8 mouse cellular contexts compared by ENCODE assay signal in genomic region chr11:70605024-70605566, GRCm38 (mm10). TPM values are rescaled to one million over a fixed set of nuclear protein-coding genes. Genes with fewer than 3 reads are reported as not detected.
DNase-seq lines count a peak whose midpoint lies in the region; ATAC-seq and TF ChIP-seq lines count a peak whose summit lies in the region.

No protein-coding gene starts in this region.

- peak; percentile 95 for DNase-seq in heart, adult 11 months
- DNase-seq in induced T-regulatory cell, adult 2 months (ENCODE audit: low read depth) = peak; percentile 90
- DNase-seq in limb, embryonic 10.5 days (ENCODE audit: low spot score) = peak; percentile 74
- peak; percentile 73 for DNase-seq in neural tube, embryonic 10.5 days (ENCODE audit: extremely low spot score, low spot score)

- no peaks in the 10 kb centered on the region for H3K9me3 ChIP-seq in heart, embryonic 12.5 days (replicated peaks)
- no peaks in the 10 kb centered on the region for H3K9me3 ChIP-seq in limb, embryonic 10.5 days (replicated peaks)
- no peaks in the 10 kb centered on the region for H3K9me3 ChIP-seq in stomach, embryonic 15.5 days

- ATAC-seq in heart, embryonic 12.5 days (ENCODE audit: insufficient number of reproducible peaks, low FRiP score) = no peak
- peak; percentile 15; the same call in 1 of the 2 replicates for ATAC-seq in stomach, embryonic 15.5 days (ENCODE audit: insufficient read depth, low FRiP score, low read depth)

- H3K4me2 ChIP-seq in heart, embryonic 12.5 days = no peak overlapping the region
- H3K4me2 ChIP-seq in stomach, embryonic 15.5 days = no peak overlapping the region

- peaks cover 88% of the 10 kb centered on the region for H3K36me3 ChIP-seq in heart, embryonic 12.5 days
- H3K36me3 ChIP-seq in limb, embryonic 10.5 days = peaks cover 97% of the 10 kb centered on the region
- peaks cover 53% of the 10 kb centered on the region for H3K36me3 ChIP-seq in stomach, embryonic 15.5 days

- no peaks in the 10 kb centered on the region for H3K4me1 ChIP-seq in heart, embryonic 12.5 days (replicated peaks)
- peaks cover 9% of the 10 kb centered on the region for H3K4me1 ChIP-seq in bone marrow macrophage, adult 2 months (ENCODE audit: control insufficient read depth, insufficient read depth, low read length)
- H3K4me1 ChIP-seq in embryonic fibroblast, embryonic 13.5 days (ENCODE audit: control insufficient read depth, insufficient read depth, low read length) = no peaks in the 10 kb centered on the region
- no peaks in the 10 kb centered on the region for H3K4me1 ChIP-seq in limb, embryonic 10.5 days
- no peaks in the 10 kb centered on the region for H3K4me1 ChIP-seq in stomach, embryonic 15.5 days

- H3K9ac ChIP-seq in heart, embryonic 12.5 days = no peak overlapping the region
- H3K9ac ChIP-seq in stomach, embryonic 15.5 days = no peak overlapping the region

- peak; percentile 63 for TF ChIP-seq CTCF in bone marrow macrophage, adult 2 months (IDR thresholded peaks at IDR 0.05; ENCODE audit: low read depth, low read length)
- TF ChIP-seq CTCF in embryonic fibroblast, embryonic 13.5 days (IDR thresholded peaks at IDR 0.05; ENCODE audit: borderline replicate concordance, insufficient read depth, low read length) = peak; percentile 91

- 50% methylated on average over 14 of the region's 14 CpGs for WGBS in heart, embryonic 12.5 days
- WGBS in limb, embryonic 10.5 days = 67% methylated on average over 14 of the region's 14 CpGs
- 57% methylated on average over 14 of the region's 14 CpGs for WGBS in stomach, embryonic 15.5 days

- H3K4me3 ChIP-seq in heart, embryonic 12.5 days = no peak overlapping the region
- H3K4me3 ChIP-seq in bone marrow macrophage, adult 2 months (ENCODE audit: insufficient read depth, low read length) = no peak overlapping the region
- no peak overlapping the region for H3K4me3 ChIP-seq in embryonic fibroblast, embryonic 13.5 days (ENCODE audit: insufficient read depth, low read length)
- H3K4me3 ChIP-seq in limb, embryonic 10.5 days = no peak overlapping the region
- H3K4me3 ChIP-seq in stomach, embryonic 15.5 days (replicated peaks) = no peak overlapping the region

- no peak overlapping the region for H3K27ac ChIP-seq in heart, embryonic 12.5 days (ENCODE audit: poor library complexity, severe bottlenecking)
- no peak overlapping the region for H3K27ac ChIP-seq in bone marrow macrophage, adult 2 months (ENCODE audit: insufficient read depth, low read depth, low read length)
- H3K27ac ChIP-seq in embryonic fibroblast, embryonic 13.5 days (ENCODE audit: insufficient read depth, low read length) = no peak overlapping the region
- H3K27ac ChIP-seq in limb, embryonic 10.5 days = no peak overlapping the region
- H3K27ac ChIP-seq in stomach, embryonic 15.5 days = no peak overlapping the region

- H3K27me3 ChIP-seq in heart, embryonic 12.5 days (replicated peaks) = no peaks in the 10 kb centered on the region
- no peaks in the 10 kb centered on the region for H3K27me3 ChIP-seq in limb, embryonic 10.5 days (ENCODE audit: low read depth, poor library complexity, severe bottlenecking)
- H3K27me3 ChIP-seq in stomach, embryonic 15.5 days (replicated peaks) = no peaks in the 10 kb centered on the region

- no peak for TF ChIP-seq POLR2A in bone marrow macrophage, adult 2 months (IDR thresholded peaks at IDR 0.05; ENCODE audit: borderline replicate concordance, low read depth, low read length)
- TF ChIP-seq POLR2A in embryonic fibroblast, embryonic 13.5 days (IDR thresholded peaks at IDR 0.05; ENCODE audit: low read depth, low read length) = no peak

RNA-seq across cellular contexts. Expression of gene 4930544D05Rik, which starts 10.6 kb away (rescaled TPM):
- polyA plus RNA-seq in heart, embryonic 12.5 days (2016; fragmentation: Nextera tagmentation; extraction: Ambion mirVana) = not detected in 2 replicates
- polyA plus RNA-seq in bone marrow macrophage, adult 2 months (2012; ENCODE audit: insufficient read depth, insufficient read length, missing spikeins) = not detected in 2 replicates
- not detected in 2 replicates for polyA plus RNA-seq in embryonic fibroblast, embryonic 13.5 days (2011; ENCODE audit: insufficient read length, low read depth, missing spikeins)
- not detected in 2 replicates for polyA plus RNA-seq in limb, embryonic 10.5 days (2016; fragmentation: Nextera tagmentation; extraction: Ambion mirVana)
- 0.23 TPM in 1 of 2 replicates, not detected in the other for polyA plus RNA-seq in stomach, embryonic 15.5 days (2015; fragmentation: Nextera tagmentation; extraction: Ambion mirVana)

RNA-seq across cellular contexts. Expression of gene Chrne, which starts 13.9 kb away (rescaled TPM):
- 0.37 TPM in 1 of 2 replicates, not detected in the other for polyA plus RNA-seq in heart, embryonic 12.5 days (2016; fragmentation: Nextera tagmentation; extraction: Ambion mirVana)
- not detected in 2 replicates for polyA plus RNA-seq in bone marrow macrophage, adult 2 months (2012; ENCODE audit: insufficient read depth, insufficient read length, missing spikeins)
- not detected in 2 replicates for polyA plus RNA-seq in embryonic fibroblast, embryonic 13.5 days (2011; ENCODE audit: insufficient read length, low read depth, missing spikeins)
- not detected in 2 replicates for polyA plus RNA-seq in limb, embryonic 10.5 days (2016; fragmentation: Nextera tagmentation; extraction: Ambion mirVana)
- not detected in 2 replicates for polyA plus RNA-seq in stomach, embryonic 15.5 days (2015; fragmentation: Nextera tagmentation; extraction: Ambion mirVana)

RNA-seq across cellular contexts. Expression of gene Gp1ba, which starts 33.8 kb away (rescaled TPM):
- polyA plus RNA-seq in heart, embryonic 12.5 days (2016; fragmentation: Nextera tagmentation; extraction: Ambion mirVana) = 1.4 and 2.2 TPM in 2 replicates
- polyA plus RNA-seq in bone marrow macrophage, adult 2 months (2012; ENCODE audit: insufficient read depth, insufficient read length, missing spikeins) = not detected in 2 replicates
- polyA plus RNA-seq in embryonic fibroblast, embryonic 13.5 days (2011; ENCODE audit: insufficient read length, low read depth, missing spikeins) = not detected in 2 replicates
- polyA plus RNA-seq in limb, embryonic 10.5 days (2016; fragmentation: Nextera tagmentation; extraction: Ambion mirVana) = 0.18 and 0.75 TPM in 2 replicates
- polyA plus RNA-seq in stomach, embryonic 15.5 days (2015; fragmentation: Nextera tagmentation; extraction: Ambion mirVana) = 0.09 and 0.19 TPM in 2 replicates

RNA-seq across cellular contexts. Expression of gene Rnf167, which starts 41.9 kb away (rescaled TPM):
- polyA plus RNA-seq in heart, embryonic 12.5 days (2016; fragmentation: Nextera tagmentation; extraction: Ambion mirVana) = 67.4 and 70.1 TPM in 2 replicates
- polyA plus RNA-seq in bone marrow macrophage, adult 2 months (2012; ENCODE audit: insufficient read depth, insufficient read length, missing spikeins) = 70.1 and 76.6 TPM in 2 replicates
- 14.9 and 19.5 TPM in 2 replicates for polyA plus RNA-seq in embryonic fibroblast, embryonic 13.5 days (2011; ENCODE audit: insufficient read length, low read depth, missing spikeins)
- polyA plus RNA-seq in limb, embryonic 10.5 days (2016; fragmentation: Nextera tagmentation; extraction: Ambion mirVana) = 85.0 and 104 TPM in 2 replicates
- 97.2 and 108 TPM in 2 replicates for polyA plus RNA-seq in stomach, embryonic 15.5 days (2015; fragmentation: Nextera tagmentation; extraction: Ambion mirVana)

RNA-seq across cellular contexts. Expression of gene Slc25a11, which starts 42.2 kb away (rescaled TPM):
- polyA plus RNA-seq in heart, embryonic 12.5 days (2016; fragmentation: Nextera tagmentation; extraction: Ambion mirVana) = 227 and 229 TPM in 2 replicates
- 99.9 and 110 TPM in 2 replicates for polyA plus RNA-seq in bone marrow macrophage, adult 2 months (2012; ENCODE audit: insufficient read depth, insufficient read length, missing spikeins)
- 75.9 and 81.1 TPM in 2 replicates for polyA plus RNA-seq in embryonic fibroblast, embryonic 13.5 days (2011; ENCODE audit: insufficient read length, low read depth, missing spikeins)
- 136 and 160 TPM in 2 replicates for polyA plus RNA-seq in limb, embryonic 10.5 days (2016; fragmentation: Nextera tagmentation; extraction: Ambion mirVana)
- 150 and 151 TPM in 2 replicates for polyA plus RNA-seq in stomach, embryonic 15.5 days (2015; fragmentation: Nextera tagmentation; extraction: Ambion mirVana)
